In genomic region chr3:84034115-84034780, GRCm38 (mm10) we compare ENCODE assay signal across 17 mouse cellular contexts. TPM values are rescaled to one million over a fixed set of nuclear protein-coding genes. Genes with fewer than 3 reads are reported as not detected.
DNase-seq lines count a peak whose midpoint lies in the region; ATAC-seq and TF ChIP-seq lines count a peak whose summit lies in the region.
"Had no signal": no experiment of that assay in that cellular context is flagged by ENCODE, and none has a peak within 500 bp of the region (broad histone marks: within the 10 kb centered on the region; RNA-seq: fewer than 3 reads in every experiment).

No protein-coding gene starts in this region.

- H3K4me3 ChIP-seq in forebrain, embryonic 15.5 days = no peak overlapping the region
- H3K4me3 ChIP-seq in forebrain, embryonic 10.5 days = no peak overlapping the region
- H3K4me3 ChIP-seq in liver, adult 2 months (ENCODE audit: insufficient read depth, low read depth, low read length) = no peak overlapping the region
- H3K4me3 ChIP-seq in liver, embryonic 15.5 days (replicated peaks) = no peak overlapping the region
- H3K4me3 ChIP-seq: hindbrain, embryonic 13.5 days; midbrain, embryonic 13.5 days; neural tube, embryonic 12.5 days had no signal

- ATAC-seq in forebrain, embryonic 15.5 days (replicated peaks) = no peak
- ATAC-seq in liver, embryonic 15.5 days (ENCODE audit: insufficient read depth) = no peak
- ATAC-seq: lung, postnatal 0 days had no signal

- H3K4me2 ChIP-seq in forebrain, embryonic 15.5 days (replicated peaks) = 0 out of 2 replicates have a peak overlapping the region, but pooled peaks have one; percentile 30
- H3K4me2 ChIP-seq in liver, embryonic 15.5 days = peak overlapping the region; percentile 91
- H3K4me2 ChIP-seq: midbrain, embryonic 13.5 days had no signal

- no peak overlapping the region for H3K27ac ChIP-seq in forebrain, embryonic 15.5 days (replicated peaks)
- no peak overlapping the region for H3K27ac ChIP-seq in forebrain, embryonic 10.5 days
- peak overlapping the region; percentile 95 for H3K27ac ChIP-seq in liver, adult 2 months (replicated peaks; ENCODE audit: insufficient read depth, low read depth, low read length)
- H3K27ac ChIP-seq in liver, embryonic 15.5 days (replicated peaks) = peak overlapping the region; percentile 95
- H3K27ac ChIP-seq: hindbrain, embryonic 13.5 days; kidney, postnatal 0 days; midbrain, embryonic 13.5 days; neural tube, embryonic 12.5 days had no signal

- H3K79me2 ChIP-seq in liver, adult 2 months (ENCODE audit: control insufficient read depth, insufficient read depth, low read length) = peaks cover 38% of the 10 kb centered on the region

- no peaks in the 10 kb centered on the region for H3K27me3 ChIP-seq in forebrain, embryonic 15.5 days
- no peaks in the 10 kb centered on the region for H3K27me3 ChIP-seq in forebrain, embryonic 10.5 days (ENCODE audit: poor library complexity, severe bottlenecking)
- H3K27me3 ChIP-seq in liver, adult 2 months (ENCODE audit: control insufficient read depth, insufficient read depth, low read length) = no peaks in the 10 kb centered on the region
- no peaks in the 10 kb centered on the region for H3K27me3 ChIP-seq in liver, embryonic 15.5 days
- H3K27me3 ChIP-seq: hindbrain, embryonic 13.5 days; midbrain, embryonic 13.5 days; neural tube, embryonic 12.5 days had no signal

- WGBS in forebrain, embryonic 15.5 days = 88% methylated on average over 5 of the region's 5 CpGs
- 88% methylated on average over 5 of the region's 5 CpGs for WGBS in forebrain, embryonic 10.5 days
- 19% methylated on average over 5 of the region's 5 CpGs for WGBS in liver, adult 2 months
- 48% methylated on average over 5 of the region's 5 CpGs for WGBS in liver, embryonic 15.5 days (ENCODE audit: insufficient replicate concordance)

- TF ChIP-seq CTCF in liver, adult 2 months (IDR thresholded peaks at IDR 0.05; ENCODE audit: low read depth, low read length) = no peak

- H3K36me3 ChIP-seq in forebrain, embryonic 15.5 days = peaks cover 18% of the 10 kb centered on the region
- peaks cover 62% of the 10 kb centered on the region for H3K36me3 ChIP-seq in forebrain, embryonic 10.5 days (replicated peaks)
- H3K36me3 ChIP-seq in liver, adult 2 months (ENCODE audit: control insufficient read depth, insufficient read depth, low read length) = peaks cover 7% of the 10 kb centered on the region; the same call in 1 of the 2 replicates
- peaks cover 29% of the 10 kb centered on the region for H3K36me3 ChIP-seq in liver, embryonic 15.5 days (replicated peaks)

- H3K9me3 ChIP-seq in forebrain, embryonic 15.5 days = no peaks in the 10 kb centered on the region
- no peaks in the 10 kb centered on the region for H3K9me3 ChIP-seq in forebrain, embryonic 10.5 days
- H3K9me3 ChIP-seq in liver, embryonic 15.5 days (replicated peaks) = no peaks in the 10 kb centered on the region
- H3K9me3 ChIP-seq: hindbrain, embryonic 13.5 days; midbrain, embryonic 13.5 days; neural tube, embryonic 12.5 days had no signal

- H3K4me1 ChIP-seq in forebrain, embryonic 15.5 days = peaks cover 68% of the 10 kb centered on the region
- H3K4me1 ChIP-seq in forebrain, embryonic 10.5 days = peaks cover 61% of the 10 kb centered on the region
- peaks cover 40% of the 10 kb centered on the region for H3K4me1 ChIP-seq in liver, adult 2 months (ENCODE audit: control insufficient read depth, insufficient read depth, low read length)
- peaks cover 66% of the 10 kb centered on the region for H3K4me1 ChIP-seq in liver, embryonic 15.5 days (replicated peaks)

- TF ChIP-seq POLR2A in liver, adult 2 months (IDR thresholded peaks at IDR 0.05; ENCODE audit: extremely low read depth, insufficient read depth, low read length) = no peak

- H3K9ac ChIP-seq in forebrain, embryonic 15.5 days (replicated peaks) = no peak overlapping the region
- H3K9ac ChIP-seq in liver, adult 2 months (ENCODE audit: low read depth, low read length) = no peak overlapping the region
- 0 out of 2 replicates have a peak overlapping the region, but pooled peaks have one; percentile 2 for H3K9ac ChIP-seq in liver, embryonic 15.5 days
- H3K9ac ChIP-seq: hindbrain, embryonic 13.5 days; midbrain, embryonic 13.5 days; neural tube, embryonic 12.5 days had no signal

- no peak for DNase-seq in forebrain, embryonic 10.5 days (ENCODE audit: extremely low spot score, low spot score)
- DNase-seq in liver, adult 2 months (ENCODE audit: extremely low read depth, low read depth, low spot score) = peak; percentile 94
- DNase-seq in liver = no peak
- no peak for DNase-seq in adrenal gland, adult 8-10 months
- DNase-seq in thymus, postnatal 36 days = no peak
- DNase-seq: cerebellum, adult 2 months; cerebellum, postnatal 36 days; gastrocnemius, postnatal 25 days; right cerebral cortex, postnatal 4 days; thymus, adult 2 months had no signal

RNA-seq across cellular contexts. Expression of gene Tmem131l, which starts 5.7 kb away (rescaled TPM):
- 125 and 130 TPM in 2 replicates for polyA plus RNA-seq in forebrain, embryonic 15.5 days (2015; fragmentation: Nextera tagmentation; extraction: Ambion mirVana)
- polyA plus RNA-seq in forebrain, embryonic 10.5 days (2016; fragmentation: Nextera tagmentation; extraction: Ambion mirVana) = 64.6 and 74.8 TPM in 2 replicates
- 21.1 and 24.9 TPM in 2 replicates for total RNA-seq in liver, adult 2 months (2014; rRNA removed)
- 10.7 and 15.3 TPM in 2 replicates for polyA plus RNA-seq in liver, adult 2 months (2012; rRNA removed)
- 28.0 and 29.7 TPM in 2 replicates for polyA plus RNA-seq in liver, embryonic 15.5 days (2015; fragmentation: Nextera tagmentation; extraction: Ambion mirVana)
- 10 to 100 TPM; 37.3 to 56.8 (median 50.1) TPM for total RNA-seq in adrenal gland, adult 8-10 months (2022)

Comparison
In these comparisons a context has a peak if more than half of its experiments do, and no peak if none do; other contexts are left out.
1. H3K27ac ChIP-seq: peak in liver, adult 2 months (single experiment) and liver, embryonic 15.5 days (single experiment); none in forebrain, embryonic 15.5 days (single experiment) and forebrain, embryonic 10.5 days (single experiment).